Mouse (Mus musculus) heart, adult 2 months (tissue): ENCODE data around the gene Vil1. TPM values are rescaled to one million over a fixed set of nuclear protein-coding genes. Genes with fewer than 3 reads are reported as not detected.

Experiments
- DNase-seq, 2 experiments: peaks; one replicate each; pipeline ENCODE4 v3.0.0; 2021
- H3K27ac ChIP-seq: fragments of 200-600 bp; 2 replicates; pipeline ENCODE4 v1.8.1; 2022
- H3K27me3 ChIP-seq: fragments of 200-500 bp; 2 replicates; pipeline ENCODE4 v1.6.1; 2012; ENCODE audit warnings: mild to moderate bottlenecking, low read length, inconsistent platforms, mixed read lengths; ENCODE audit not compliant: control insufficient read depth, insufficient read depth
- H3K36me3 ChIP-seq: fragments of 200-500 bp; 2 replicates; pipeline ENCODE4 v1.6.1; 2012; ENCODE audit warnings: low read length, inconsistent platforms; ENCODE audit not compliant: control insufficient read depth, insufficient read depth
- H3K4me1 ChIP-seq: fragments of 200-500 bp; 2 replicates; pipeline ENCODE4 v1.6.1; 2011; ENCODE audit warnings: low read length; ENCODE audit not compliant: control insufficient read depth, insufficient read depth
- H3K4me3 ChIP-seq: fragments of 200-600 bp; 2 replicates; pipeline ENCODE4 v1.8.1; 2022
- H3K79me2 ChIP-seq: fragments of 200-500 bp; replicated peaks from 2 replicates; pipeline ENCODE4 v1.6.1; 2012; ENCODE audit warnings: mild to moderate bottlenecking, inconsistent platforms, low read length, moderate library complexity, mixed read lengths; ENCODE audit not compliant: control insufficient read depth, insufficient read depth
- H3K9ac ChIP-seq: fragments of 200-500 bp; 2 replicates; pipeline ENCODE4 v1.6.1; 2012; ENCODE audit warnings: low read depth, mild to moderate bottlenecking, control low read depth, inconsistent platforms, low read length, mixed read lengths
- CTCF ChIP-seq: fragments of 200-600 bp; IDR thresholded peaks from 2 replicates; pipeline ENCODE4 v1.8.1; 2022; ENCODE audit warnings: antibody characterized with exemption, mild to moderate bottlenecking, moderate library complexity
- EP300 ChIP-seq: fragments of 200-500 bp; IDR thresholded peaks from 2 replicates; pipeline ENCODE4 v1.6.1; 2011; ENCODE audit warnings: low read depth, low read length, control low read depth; ENCODE audit not compliant: insufficient read depth
- POLR2A ChIP-seq: fragments of 200-500 bp; IDR thresholded peaks from 2 replicates; pipeline ENCODE4 v1.6.1; 2011; ENCODE audit warnings: mild to moderate bottlenecking, low read depth, low read length, control low read depth; ENCODE audit not compliant: insufficient read depth
- WGBS: fragments of 180-500 bp; shearing (Covaris S2); methylation state at CpG from one replicate; pipeline ENCODE4 v1.1.7; 2018; 5-methylcytosine and 5-hydroxymethylcytosine counted together
- intact Hi-C: fragments of 180-260 bp; cut with DNase I; formaldehyde crosslinking; loops from one replicate; pipeline ENCODE4 v1.15.1; 2025
- microRNA-seq, 2 experiments: library from miRNA; unstranded; fragments of <30 nt; microRNA quantifications; one replicate each; pipeline ENCODE4 v1.2.0; 2021
- polyA plus RNA-seq: library from polyadenylated mRNA; depleted of rRNA; stranded (reverse); fragments of >200 nt; gene quantifications from 2 replicates; pipeline ENCODE4 v1.2.3, GENCODE M21; 2012; rRNA removed
- total RNA-seq, 2 experiments: library from RNA; stranded (reverse); gene quantifications; 2 replicates each; pipeline ENCODE4 v1.2.3; 2021

Gene Vil1
- total and polyA plus RNA-seq, 3 experiments = 0.27 to 0.97 (median 0.80) TPM

GRCm38 (mm10) chr1:74444538-74444937, 35.4 kb downstream of the Vil1 start:
- H3K27me3 ChIP-seq = no peaks in the 10 kb centered on the region
- intact Hi-C loops = no loop called here
- H3K79me2 ChIP-seq = no peaks in the 10 kb centered on the region
- WGBS = 89% methylated on average over 2 of the region's 2 CpGs
- no peak overlapping the region for H3K27ac ChIP-seq
- TF ChIP-seq CTCF (no peak), EP300 (no peak), POLR2A (no peak)
- no peaks in the 10 kb centered on the region for H3K4me1 ChIP-seq
- no peak overlapping the region for H3K9ac ChIP-seq
- H3K4me3 ChIP-seq = no peak overlapping the region
- no peaks in the 10 kb centered on the region; the same call in 1 of the 2 replicates for H3K36me3 ChIP-seq
- no peak for DNase-seq

- WGBS = 24% methylated on average over 4 of the region's 4 CpGs
- H3K36me3 ChIP-seq = peaks cover 2% of the 10 kb centered on the region; the same call in 1 of the 2 replicates
Measured at GRCm38 (mm10) chr1:74452611-74453045, 43.5 kb downstream of the Vil1 start.

DNA sequence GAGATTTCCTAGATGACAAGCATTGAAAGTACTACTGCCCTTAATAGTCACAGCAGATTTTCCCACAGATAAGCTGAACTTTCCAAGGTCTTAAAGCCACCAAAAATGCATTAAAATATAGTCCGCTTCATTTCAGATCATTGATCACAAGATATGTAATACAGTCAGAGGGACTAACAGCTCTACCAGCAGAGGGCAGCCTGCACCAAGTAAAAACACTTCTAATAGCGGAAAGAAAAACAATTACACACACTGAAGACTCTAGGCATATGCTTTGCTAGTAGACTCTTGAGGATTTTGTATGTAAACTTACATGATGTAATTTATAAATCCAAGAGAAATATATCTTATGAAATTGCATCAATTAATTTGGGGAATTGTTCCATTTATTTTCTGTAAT, 51.1 kb downstream of the Vil1 start:
- TF ChIP-seq CTCF (peak; percentile 85), EP300 (no peak)
- Histone ChIP-seq H3K27me3 (no peaks in the 10 kb centered on the region), H3K4me3 (no peak overlapping the region), H3K27ac (no peak overlapping the region), H3K4me1 (no peaks in the 10 kb centered on the region), H3K36me3 (no peaks in the 10 kb centered on the region), H3K9ac (no peak overlapping the region), H3K79me2 (no peaks in the 10 kb centered on the region)
- 74% methylated on average over 2 of the region's 2 CpGs for WGBS
- DNase-seq = peak in 1 of 2 experiments; percentile 25
- intact Hi-C loops = no loop called here

More at GRCm38 (mm10) chr1:74452611-74453045, 43.5 kb downstream of the Vil1 start:
- intact Hi-C loops = loop anchor here (2.0 to 5.0 kb wide), 5 partner anchors 54 to 246 kb away; partner anchors contain the start of gene Catip
- H3K27ac ChIP-seq = no peak overlapping the region
- no peak overlapping the region for H3K4me3 ChIP-seq
- DNase-seq = peak; percentile 28 to 32
- TF ChIP-seq POLR2A (0 out of 2 replicates have a peak, but pooled peaks have one; percentile 21), EP300 (no peak), CTCF (peak; percentile 88)
- no peaks in the 10 kb centered on the region for H3K79me2 ChIP-seq
- H3K9ac ChIP-seq = no peak overlapping the region
- H3K4me1 ChIP-seq = peaks cover 1% of the 10 kb centered on the region
- H3K27me3 ChIP-seq = no peaks in the 10 kb centered on the region

Small RNA genes within 50 kb of the gene (microRNA-seq; reads per million reads assigned to microRNA genes)
- 36,375 to 50,447 reads per million in 2 experiments for gene Mir26b

Other genes with a start within 250 kb of the Vil1 start
- not detected for gene Cxcr1, start 214.7 kb upstream of the Vil1 start, total RNA-seq
- not detected in 2 replicates for gene Cxcr1, start 214.7 kb upstream of the Vil1 start, polyA plus RNA-seq
- gene Arpc2, start 173.3 kb upstream of the Vil1 start, total RNA-seq = 100 to 1,000 TPM; 130 to 132 TPM
- 85.5 and 111 TPM in 2 replicates for gene Arpc2, start 173.3 kb upstream of the Vil1 start, polyA plus RNA-seq
- not detected for gene Gpbar1, start 130.8 kb upstream of the Vil1 start, total RNA-seq
- gene Gpbar1, start 130.8 kb upstream of the Vil1 start, polyA plus RNA-seq = 0.14 and 0.15 TPM in 2 replicates
- gene Aamp, start 124.6 kb upstream of the Vil1 start, total RNA-seq = 100 to 1,000 TPM in 1 of 2 experiments, 10 to 100 TPM in 1; 89.3 to 100 TPM
- gene Aamp, start 124.6 kb upstream of the Vil1 start, polyA plus RNA-seq = 116 and 135 TPM in 2 replicates
- 100 to 1,000 TPM; 126 to 140 TPM for gene Pnkd, start 124.4 kb upstream of the Vil1 start, total RNA-seq
- gene Pnkd, start 124.4 kb upstream of the Vil1 start, polyA plus RNA-seq = 104 and 113 TPM in 2 replicates
- 10 to 100 TPM; 41.3 to 48.1 TPM for gene Tmbim1, start 103.8 kb upstream of the Vil1 start, total RNA-seq
- 97.1 and 148 TPM in 2 replicates for gene Tmbim1, start 103.8 kb upstream of the Vil1 start, polyA plus RNA-seq
- under 1 TPM; 0.29 to 0.34 TPM for gene Catip, start 47.3 kb upstream of the Vil1 start, total RNA-seq
- 1.1 and 2.3 TPM in 2 replicates for gene Catip, start 47.3 kb upstream of the Vil1 start, polyA plus RNA-seq
- 1 to 10 TPM; 5.2 to 5.8 TPM for gene Slc11a1, start 34.2 kb upstream of the Vil1 start, total RNA-seq
- 12.3 and 13.0 TPM in 2 replicates for gene Slc11a1, start 34.2 kb upstream of the Vil1 start, polyA plus RNA-seq
- gene Ctdsp1, start 17.9 kb upstream of the Vil1 start, total RNA-seq = 100 to 1,000 TPM; 122 to 137 TPM
- 122 and 127 TPM in 2 replicates for gene Ctdsp1, start 17.9 kb upstream of the Vil1 start, polyA plus RNA-seq
- 10 to 100 TPM; 11.8 to 12.6 TPM for gene Cnot9, start 96.7 kb downstream of the Vil1 start, total RNA-seq
- gene Cnot9, start 96.7 kb downstream of the Vil1 start, polyA plus RNA-seq = 10.0 and 18.3 TPM in 2 replicates
- not detected for gene Plcd4, start 133.5 kb downstream of the Vil1 start, total RNA-seq
- 0.08 TPM in 1 of 2 replicates, not detected in the other for gene Plcd4, start 133.5 kb downstream of the Vil1 start, polyA plus RNA-seq
- 1 to 10 TPM; 6.5 to 8.1 TPM for gene Usp37, start 134.9 kb downstream of the Vil1 start, total RNA-seq
- 2.9 and 5.2 TPM in 2 replicates for gene Usp37, start 134.9 kb downstream of the Vil1 start, polyA plus RNA-seq
- 10 to 100 TPM in 1 of 2 experiments, 1 to 10 TPM in 1; 10.0 to 13.7 TPM for gene Zfp142, start 178.9 kb downstream of the Vil1 start, total RNA-seq
- gene Zfp142, start 178.9 kb downstream of the Vil1 start, polyA plus RNA-seq = 9.2 and 13.3 TPM in 2 replicates
- gene Bcs1l, start 178.9 kb downstream of the Vil1 start, total RNA-seq = 10 to 100 TPM; 28.4 to 30.9 TPM
- gene Bcs1l, start 178.9 kb downstream of the Vil1 start, polyA plus RNA-seq = 44.4 and 59.6 TPM in 2 replicates
- 10 to 100 TPM; 15.9 to 20.5 TPM for gene Rnf25, start 192.0 kb downstream of the Vil1 start, total RNA-seq
- 33.0 and 50.6 TPM in 2 replicates for gene Rnf25, start 192.0 kb downstream of the Vil1 start, polyA plus RNA-seq
- gene Stk36, start 192.1 kb downstream of the Vil1 start, total RNA-seq = under 1 TPM; 0.55 to 0.66 TPM
- gene Stk36, start 192.1 kb downstream of the Vil1 start, polyA plus RNA-seq = 0.56 and 1.5 TPM in 2 replicates